Mouse (Mus musculus) cerebellum, adult 8-10 months (tissue): ENCODE measurements around the gene Gm21865.
"Not testable (repeated sequence)": the region's sequence is repeated elsewhere in the genome, so short reads cannot be mapped to it uniquely, and the experiment has no call there.

ENCODE experiments used
- DNase-seq: peaks from one replicate; pipeline ENCODE4 v3.0.0; 2022

Gene Gm21865

DNA sequence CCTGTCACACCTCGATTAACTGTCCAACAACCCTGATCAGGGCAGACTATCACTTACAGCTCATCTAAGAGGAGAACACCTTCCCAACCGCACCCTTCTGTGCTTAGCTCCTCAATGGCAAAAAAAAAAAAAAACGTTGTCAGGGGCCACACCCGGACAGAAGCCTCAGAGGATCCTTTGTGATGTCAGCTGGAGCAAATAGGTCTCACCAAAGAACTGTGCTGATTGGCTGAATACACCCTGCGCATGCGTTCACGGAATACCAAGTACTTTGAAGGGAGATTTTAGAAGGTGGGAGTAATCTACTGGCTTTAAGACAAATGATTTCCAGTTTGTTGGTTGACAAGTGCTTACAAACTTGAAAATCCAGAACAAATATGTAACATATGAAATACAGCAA is at the start of gene Gm21865:
Gm21865 (minus strand) TSS at position 101 of the 400 bp plus-strand sequence.
- DNase-seq = not testable (repeated sequence)
